Mouse (Mus musculus) liver, postnatal 0 days (tissue): ENCODE measurements around the gene Mbtps1. TPM values are rescaled to one million over a fixed set of nuclear protein-coding genes. Genes with fewer than 3 reads are reported as not detected.

ENCODE experiments used
- ATAC-seq: fragments of 200-750 bp; cut with Nextera tagmentation; 2 replicates; pipeline ENCODE4 v1.8.0; 2017; ENCODE audit warnings: mild to moderate bottlenecking, moderate library complexity
- DNase-seq: peaks from one replicate; pipeline ENCODE4 v3.0.0-alpha.2; 2016
- H3K27ac ChIP-seq: fragments of 300-500 bp; sonication (generic); 2 replicates; pipeline ENCODE4 v1.5.1; 2014; ENCODE audit warnings: antibody characterized with exemption, moderate library complexity, mild to moderate bottlenecking, low read depth
- H3K27me3 ChIP-seq: fragments of 300-500 bp; sonication (generic); 2 replicates; pipeline ENCODE4 v1.6.1; 2014; ENCODE audit warnings: low read length, control low read depth, mixed read lengths; ENCODE audit not compliant: insufficient read depth
- H3K36me3 ChIP-seq: fragments of 300-500 bp; sonication (generic); replicated peaks from 2 replicates; pipeline ENCODE4 v1.6.1; 2014; ENCODE audit warnings: mild to moderate bottlenecking, control low read depth, low read length, moderate library complexity, mixed read lengths; ENCODE audit not compliant: insufficient read depth
- H3K4me1 ChIP-seq: fragments of 300-500 bp; sonication (generic); 2 replicates; pipeline ENCODE4 v1.6.1; 2014; ENCODE audit warnings: antibody characterized with exemption, mild to moderate bottlenecking, control low read depth; ENCODE audit not compliant: insufficient read depth
- H3K4me2 ChIP-seq: fragments of 300-500 bp; sonication (generic); 2 replicates; pipeline ENCODE4 v1.6.1; 2014; ENCODE audit warnings: low read depth, mild to moderate bottlenecking, low read length, moderate library complexity, mixed read lengths
- H3K4me3 ChIP-seq: fragments of 300-500 bp; sonication (generic); 2 replicates; pipeline ENCODE4 v1.5.1; 2014; ENCODE audit warnings: low read depth, low read length
- H3K9ac ChIP-seq: fragments of 300-500 bp; sonication (generic); replicated peaks from 2 replicates; pipeline ENCODE4 v1.6.1; 2014; ENCODE audit warnings: mild to moderate bottlenecking, moderate library complexity
- H3K9me3 ChIP-seq: fragments of 300-500 bp; sonication (generic); 2 replicates; pipeline ENCODE4 v1.6.1; 2016; ENCODE audit warnings: mild to moderate bottlenecking, control low read depth, low read length, mixed read lengths
- CTCF ChIP-seq: sonication (generic); IDR thresholded peaks from 2 replicates; pipeline ENCODE4 v1.5.1; 2016; ENCODE audit warnings: antibody characterized with exemption, low read depth
- EP300 ChIP-seq: IDR thresholded peaks from 2 replicates; pipeline ENCODE4 v1.6.1; 2016; ENCODE audit warnings: antibody characterized with exemption, low read depth, mild to moderate bottlenecking
- WGBS: fragments of 180-500 bp; shearing (Covaris S2); extraction: QIAGEN DNeasy Blood & Tissue Kit; methylation state at CpG from one replicate; pipeline ENCODE4 v1.1.7; 2014; ENCODE audit not compliant: insufficient replicate concordance; 5-methylcytosine and 5-hydroxymethylcytosine counted together
- polyA plus RNA-seq: library from polyadenylated mRNA; unstranded; fragments of >200 nt; fragmentation: Nextera tagmentation; extraction: Ambion mirVana; gene quantifications from 2 replicates; pipeline ENCODE4 v1.2.1, GENCODE M21; 2015

Mbtps1 gene
- 17.3 and 20.1 TPM in 2 replicates for polyA plus RNA-seq

DNA sequence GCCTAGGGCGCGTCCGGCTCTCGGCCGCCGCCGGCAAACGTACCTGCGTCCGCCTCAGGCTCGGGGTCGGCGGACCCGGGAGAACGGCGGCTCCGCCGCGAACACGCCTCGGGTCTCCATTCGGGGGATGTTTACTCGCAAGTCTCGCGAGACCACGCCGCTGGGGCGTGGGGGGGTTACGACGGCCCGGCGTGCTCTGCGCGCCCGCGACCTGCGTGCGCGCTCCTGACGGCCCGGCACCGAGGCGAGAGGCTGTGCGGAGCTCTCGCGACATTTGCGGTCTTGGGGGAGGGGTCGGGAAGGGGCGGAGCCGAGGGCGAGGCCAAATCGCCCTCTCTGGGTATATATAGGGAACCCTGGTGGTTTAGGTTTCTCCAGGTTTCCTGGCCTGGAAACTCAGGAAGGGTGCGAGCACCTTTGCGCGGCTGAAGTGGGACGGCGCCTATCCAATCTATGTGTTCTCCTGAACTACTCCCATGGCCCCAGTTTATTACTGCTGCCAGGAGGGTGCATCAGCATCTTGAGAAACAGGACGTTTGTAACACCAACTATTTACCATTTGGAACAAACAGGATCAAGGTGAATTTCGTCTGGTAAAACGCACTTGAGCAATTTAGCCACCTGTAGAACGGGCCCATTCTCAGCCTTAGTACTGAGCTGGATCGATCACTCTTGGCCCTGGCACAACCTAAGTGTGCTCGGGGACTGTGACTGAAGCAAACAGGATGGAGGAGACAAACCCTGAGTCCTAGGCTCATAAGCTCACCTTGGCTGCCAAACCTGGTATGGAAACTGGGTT, at the start of gene Mbtps1:
TSS of gene Mbtps1 (minus strand) at position 133 of the 799 bp plus-strand sequence.
- peak; percentile 98 for DNase-seq
- peak within 1 kb of the TSS; percentile 92 for H3K4me2 ChIP-seq
- peak within 1 kb of the TSS; percentile 89 for H3K9ac ChIP-seq
- no peaks in the 10 kb centered on the region for H3K9me3 ChIP-seq
- peak within 1 kb of the TSS; percentile 98 for H3K27ac ChIP-seq
- peaks cover 29% of the 10 kb centered on the region for H3K4me1 ChIP-seq
- TF ChIP-seq CTCF (0 out of 2 replicates have a peak, but pooled peaks have one; percentile 6), EP300 (peak; percentile 66)
- H3K36me3 ChIP-seq = peaks cover 7% of the 10 kb centered on the region
- WGBS = 4% methylated on average over 54 of the region's 63 CpGs
- H3K27me3 ChIP-seq = no peaks in the 10 kb centered on the region
- ATAC-seq = peak; percentile 99
- peak within 1 kb of the TSS; percentile 89 for H3K4me3 ChIP-seq

DNA sequence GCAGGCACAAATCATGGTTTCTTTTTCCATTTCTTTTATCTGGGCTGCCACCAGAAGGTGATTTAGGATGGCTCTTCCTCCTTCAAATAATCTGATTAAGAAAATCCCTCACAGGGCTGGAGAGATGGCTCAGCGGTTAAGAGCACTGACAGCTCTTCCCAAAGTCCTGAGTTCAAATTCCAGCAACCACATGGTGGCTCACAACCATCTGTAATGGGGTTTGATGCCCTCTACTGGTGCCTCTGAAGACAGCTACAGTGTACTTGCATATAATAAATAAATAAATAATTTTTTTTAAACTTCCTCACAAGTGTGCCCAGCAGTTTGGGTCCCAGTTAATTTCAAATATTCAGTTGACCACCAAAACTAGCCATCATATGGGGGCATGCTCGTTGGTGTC, 47.7 kb upstream of the Mbtps1 start:
- H3K4me1 ChIP-seq = peaks cover 11% of the 10 kb centered on the region
- no peak overlapping the region for H3K4me3 ChIP-seq
- no peak overlapping the region for H3K27ac ChIP-seq
- H3K9ac ChIP-seq = no peak overlapping the region
- H3K4me2 ChIP-seq = no peak overlapping the region
- 56% methylated on average over 2 of the region's 2 CpGs for WGBS
- no peaks in the 10 kb centered on the region for H3K27me3 ChIP-seq
- H3K36me3 ChIP-seq = peaks cover 10% of the 10 kb centered on the region
- H3K9me3 ChIP-seq = peaks cover 4% of the 10 kb centered on the region
- ATAC-seq (no peak), DNase-seq (no peak)
- TF ChIP-seq EP300 (no peak), CTCF (peak; percentile 30; the same call in 1 of the 2 replicates)

DNA sequence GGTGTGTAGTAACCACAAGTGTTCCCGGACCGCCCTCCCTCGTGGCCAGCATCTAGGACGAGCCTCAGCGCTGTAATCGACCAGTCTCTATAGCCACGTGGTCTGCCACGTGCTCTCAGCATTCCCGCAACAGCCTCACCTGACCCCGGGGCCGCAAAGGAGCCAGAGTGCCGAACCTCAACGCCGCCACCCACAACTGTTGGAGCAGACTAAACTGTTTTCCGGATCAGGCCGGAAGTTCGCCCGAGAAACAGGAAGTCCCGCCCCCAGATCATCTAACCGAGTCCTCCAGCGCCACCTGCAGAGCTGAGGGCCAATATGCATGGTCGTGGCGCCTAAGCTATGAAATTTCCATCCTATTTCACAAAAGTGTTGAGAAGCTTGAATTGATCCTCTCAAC, 46.5 kb upstream of the Mbtps1 start, which contains the start of gene Taf1c:
TSS of gene Taf1c (minus strand) at position 227 of the 400 bp plus-strand sequence.
- peak within 1 kb of the TSS; percentile 81 for H3K9ac ChIP-seq
- no peaks in the 10 kb centered on the region for H3K27me3 ChIP-seq
- H3K4me3 ChIP-seq = peak within 1 kb of the TSS; percentile 77
- TF ChIP-seq CTCF = peak; percentile 97
- peak; percentile 65; the same call in 1 of the 2 replicates for TF ChIP-seq EP300
- ATAC-seq (peak; percentile 95), DNase-seq (peak; percentile 96)
- peaks cover 4% of the 10 kb centered on the region for H3K9me3 ChIP-seq
- peak within 1 kb of the TSS; percentile 89 for H3K4me2 ChIP-seq
- H3K4me1 ChIP-seq = peaks cover 11% of the 10 kb centered on the region
- under 1% methylated on average over 23 of the region's 23 CpGs for WGBS
- H3K27ac ChIP-seq = peak within 1 kb of the TSS; percentile 83
- peaks cover 16% of the 10 kb centered on the region for H3K36me3 ChIP-seq

DNA sequence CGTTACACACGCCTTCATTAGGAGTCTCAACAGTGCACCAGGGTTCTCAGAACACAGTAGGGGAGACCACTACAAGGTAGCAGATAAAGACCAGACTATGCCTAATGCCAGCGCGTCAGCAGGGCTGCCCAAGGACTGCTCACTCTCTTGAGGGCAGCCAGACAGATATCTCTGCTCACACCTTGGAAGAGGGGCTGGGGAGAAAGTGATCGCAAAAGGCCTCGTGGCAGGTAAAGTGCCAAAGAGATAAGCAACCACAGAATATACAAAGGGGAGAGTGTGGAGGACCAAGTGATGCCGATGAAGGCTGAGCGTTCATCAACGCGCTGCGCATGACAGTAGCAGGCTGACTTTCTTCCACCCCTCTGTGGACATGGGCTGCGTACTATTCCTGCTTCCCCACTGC, 45.9 kb upstream of the Mbtps1 start:
- H3K4me2 ChIP-seq = peak overlapping the region; percentile 89
- peaks cover 4% of the 10 kb centered on the region for H3K9me3 ChIP-seq
- H3K27ac ChIP-seq = peak overlapping the region; percentile 83
- DNase-seq (no peak), ATAC-seq (peak; percentile 64)
- peaks cover 16% of the 10 kb centered on the region for H3K36me3 ChIP-seq
- 17% methylated on average over 12 of the region's 12 CpGs for WGBS
- H3K9ac ChIP-seq = peak overlapping the region; percentile 81
- TF ChIP-seq EP300 (no peak), CTCF (no peak)
- peaks cover 11% of the 10 kb centered on the region for H3K4me1 ChIP-seq
- peak overlapping the region; percentile 77 for H3K4me3 ChIP-seq
- no peaks in the 10 kb centered on the region for H3K27me3 ChIP-seq

DNA sequence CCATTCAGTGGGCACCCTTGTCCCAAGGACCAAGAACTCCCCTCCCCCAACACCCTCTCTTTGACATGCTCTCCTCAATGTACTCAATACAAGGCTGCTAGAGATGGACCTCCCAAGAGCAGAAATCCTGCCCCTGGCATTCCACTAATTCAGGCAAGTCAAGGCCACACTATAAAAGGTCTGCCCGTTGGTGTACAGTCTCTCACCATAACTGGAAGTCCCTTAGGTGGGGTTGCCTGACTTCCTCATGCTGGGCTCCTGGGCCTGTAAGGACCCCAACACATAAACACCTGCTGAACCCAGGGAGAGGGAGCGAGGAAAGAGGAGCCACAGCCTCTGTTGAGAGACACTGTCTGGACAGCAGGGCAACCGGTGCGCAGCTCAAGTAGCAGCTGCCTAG, 45.2 kb upstream of the Mbtps1 start:
- H3K27ac ChIP-seq = no peak overlapping the region
- no peak for TF ChIP-seq CTCF
- TF ChIP-seq EP300 = no peak
- ATAC-seq = no peak
- H3K36me3 ChIP-seq = peaks cover 19% of the 10 kb centered on the region
- peak overlapping the region; percentile 89 for H3K4me2 ChIP-seq
- DNase-seq = no peak
- H3K9ac ChIP-seq = peak overlapping the region; percentile 81
- H3K27me3 ChIP-seq = no peaks in the 10 kb centered on the region
- H3K4me1 ChIP-seq = peaks cover 11% of the 10 kb centered on the region
- H3K9me3 ChIP-seq = no peaks in the 10 kb centered on the region
- peak overlapping the region; percentile 77; the same call in 1 of the 2 replicates for H3K4me3 ChIP-seq
- 85% methylated on average over 4 of the region's 4 CpGs for WGBS

DNA sequence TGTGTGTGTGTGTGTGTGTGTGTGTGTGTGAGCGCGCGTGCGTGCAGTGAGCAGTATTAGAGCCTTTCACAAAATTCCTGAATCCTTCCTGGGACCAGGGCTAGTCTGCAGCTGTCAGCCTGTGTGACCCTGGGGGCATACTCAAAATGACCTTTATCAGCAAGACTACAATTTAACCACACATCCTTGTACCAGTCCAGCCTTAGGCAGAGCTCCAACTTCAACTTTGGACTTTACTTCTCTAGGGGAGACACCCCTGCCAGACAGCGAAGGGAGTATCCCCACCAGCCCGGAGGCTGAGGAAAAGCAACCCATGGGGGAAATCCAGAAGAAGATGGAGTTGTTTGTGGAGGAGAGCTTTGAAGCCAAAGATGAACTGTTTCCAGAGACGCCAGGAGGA, 32.9 kb upstream of the Mbtps1 start:
- no peaks in the 10 kb centered on the region for H3K36me3 ChIP-seq
- DNase-seq = no peak
- no peaks in the 10 kb centered on the region for H3K9me3 ChIP-seq
- H3K9ac ChIP-seq = no peak overlapping the region
- no peak overlapping the region for H3K27ac ChIP-seq
- no peaks in the 10 kb centered on the region for H3K4me1 ChIP-seq
- H3K4me2 ChIP-seq = no peak overlapping the region
- no peak overlapping the region for H3K4me3 ChIP-seq
- 79% methylated on average over 7 of the region's 7 CpGs for WGBS
- TF ChIP-seq EP300 (no peak), CTCF (no peak)
- H3K27me3 ChIP-seq = no peaks in the 10 kb centered on the region
- ATAC-seq = no peak
